Mouse (Mus musculus) midbrain, embryonic 14.5 days (tissue): ENCODE measurements around the gene Klra17. TPM values are rescaled to one million over a fixed set of nuclear protein-coding genes. Genes with fewer than 3 reads are reported as not detected.

Experiments used
- polyA plus RNA-seq: library from polyadenylated mRNA; unstranded; fragments of >200 nt; fragmentation: Nextera tagmentation; extraction: Ambion mirVana; gene quantifications from 2 replicates; pipeline ENCODE4 v1.2.1, GENCODE M21; 2014

The Klra17 gene
- polyA plus RNA-seq, 1 experiment from 2014 or later, result not detected

Other genes starting within 250 kb of the Klra17 start
- not detected in 2 replicates for gene Klrc3, start 233.3 kb downstream of the Klra17 start, polyA plus RNA-seq
- not detected in 2 replicates for gene Klrc2, start 216.0 kb downstream of the Klra17 start, polyA plus RNA-seq
- not detected in 2 replicates for gene Klrc1, start 197.7 kb downstream of the Klra17 start, polyA plus RNA-seq
- not detected in 2 replicates for gene Klri1, start 159.5 kb downstream of the Klra17 start, polyA plus RNA-seq
- gene Klri2, start 136.2 kb downstream of the Klra17 start, polyA plus RNA-seq, result not detected in 2 replicates
- gene Gm156, start 92.4 kb downstream of the Klra17 start, polyA plus RNA-seq, result not detected in 2 replicates
- gene Gm17631, start 14.0 kb downstream of the Klra17 start, polyA plus RNA-seq, result not detected in 2 replicates
- not detected in 2 replicates for gene Klra5, start 41.0 kb upstream of the Klra17 start, polyA plus RNA-seq
- gene Klra6, start 150.3 kb upstream of the Klra17 start, polyA plus RNA-seq, result not detected in 2 replicates
- gene Klra4, start 190.6 kb upstream of the Klra17 start, polyA plus RNA-seq, result not detected in 2 replicates